Mouse (Mus musculus) cerebellum, adult 9-10 months (tissue): ENCODE measurements at regions not wholly inside any gene's neighbourhood (a gene's known extent, or its start where the extent isn't known, plus 50 kb on each side); places are given as distances from the start of the nearest gene placed in this dataset.

Experiments
- DNase-seq: peaks from one replicate; pipeline ENCODE4 v3.0.0; 2022

DNA sequence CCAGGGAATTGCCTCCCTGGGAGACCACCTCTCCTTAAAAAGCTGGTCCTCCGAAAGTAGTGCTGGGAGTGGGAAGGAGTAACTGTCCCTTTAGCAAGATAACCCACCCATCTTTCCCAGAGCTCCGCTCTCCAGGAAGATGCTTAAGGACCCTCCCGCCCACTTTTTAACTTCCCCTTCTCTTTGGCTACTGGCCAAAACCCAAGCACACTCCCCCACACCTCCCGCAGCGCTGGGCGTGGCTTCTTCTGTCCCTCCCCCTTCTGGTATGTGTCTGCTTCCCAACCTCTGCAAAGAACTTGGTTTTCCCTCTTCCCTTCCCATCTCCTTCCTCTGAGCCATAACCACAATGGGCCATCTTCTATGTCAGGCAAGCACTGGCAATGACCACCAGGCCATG, 85.4 kb downstream of the Rpap3 start:
- DNase-seq, result no peak

DNA sequence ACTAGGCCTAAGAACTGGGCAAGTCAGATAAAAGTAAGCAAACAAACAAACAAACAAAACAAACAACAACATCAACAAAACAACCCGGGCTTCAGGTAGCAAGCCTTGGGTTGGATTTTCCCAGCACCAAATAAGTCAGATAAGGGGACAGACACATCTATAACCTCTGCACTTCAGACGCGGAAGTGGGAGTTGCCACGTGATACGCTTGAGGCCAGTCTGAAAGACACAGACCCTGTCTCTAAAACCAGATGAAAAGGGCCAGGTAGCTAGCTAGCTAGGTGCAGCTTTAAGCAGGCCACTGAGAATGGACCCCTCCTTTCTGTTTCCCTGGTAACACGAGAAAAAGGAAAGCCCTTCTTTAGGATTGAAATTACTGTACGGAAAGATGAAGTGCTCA, 85.9 kb downstream of the Rpap3 start:
- no peak for DNase-seq

DNA sequence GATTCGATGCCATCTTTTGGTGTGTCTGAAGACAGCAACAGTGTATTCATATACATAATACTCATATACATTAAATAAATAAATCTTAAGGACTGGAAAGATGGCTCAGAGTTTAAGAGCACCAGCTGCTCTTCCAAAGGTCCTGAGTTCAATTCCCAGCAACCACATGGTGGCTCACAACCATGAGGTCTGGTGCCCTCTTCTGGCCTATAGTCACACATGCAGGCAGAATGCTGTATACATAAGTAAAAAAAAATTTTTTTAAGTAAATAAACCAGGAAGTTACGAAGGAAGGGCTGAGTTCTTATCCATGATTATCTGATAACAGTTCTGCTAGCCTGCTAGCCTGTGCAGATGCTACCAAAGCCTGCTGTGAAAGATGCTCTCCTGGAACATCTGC, 93.3 kb downstream of the Rpap3 start:
- DNase-seq, result no peak

DNA sequence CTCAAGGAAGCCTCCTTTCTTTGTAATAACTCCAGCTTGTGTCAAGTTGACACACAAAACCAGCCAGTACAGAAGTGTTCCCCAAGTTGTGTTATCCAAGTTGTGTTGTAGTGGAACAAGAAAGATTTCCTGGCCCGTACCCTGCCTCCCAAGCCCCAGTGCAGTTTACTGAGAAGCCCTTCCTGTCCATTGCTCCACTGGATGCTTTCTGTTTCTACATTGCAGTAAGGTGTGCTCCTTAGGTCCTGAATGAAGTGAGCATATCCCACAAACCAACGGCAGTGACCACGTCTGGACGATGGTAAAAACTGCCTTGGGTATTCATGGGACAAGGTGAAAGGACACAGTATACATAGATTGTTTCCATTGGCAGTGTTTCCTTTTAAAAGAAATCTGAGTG, 94.9 kb downstream of the Rpap3 start:
- DNase-seq, result no peak

DNA sequence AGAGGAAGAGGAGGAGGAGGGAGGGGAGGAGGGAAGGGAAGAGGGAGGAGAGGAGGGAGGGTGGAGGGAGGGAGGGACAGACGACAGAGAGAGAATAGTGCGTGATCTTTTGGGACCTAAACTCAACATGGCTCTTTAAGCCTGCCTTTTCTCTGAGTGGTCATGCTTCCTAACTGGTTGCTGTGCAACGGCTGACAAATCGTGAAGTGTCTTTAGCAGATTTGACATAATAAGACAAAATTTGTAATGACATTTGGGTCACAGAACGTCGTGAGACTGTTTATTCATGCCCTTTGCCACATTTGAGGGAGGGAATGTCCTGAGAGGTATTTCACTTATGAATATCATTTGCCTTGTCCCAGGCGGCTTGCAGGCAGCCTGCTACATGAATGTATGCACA, 96.1 kb downstream of the Rpap3 start:
- no peak for DNase-seq

DNA sequence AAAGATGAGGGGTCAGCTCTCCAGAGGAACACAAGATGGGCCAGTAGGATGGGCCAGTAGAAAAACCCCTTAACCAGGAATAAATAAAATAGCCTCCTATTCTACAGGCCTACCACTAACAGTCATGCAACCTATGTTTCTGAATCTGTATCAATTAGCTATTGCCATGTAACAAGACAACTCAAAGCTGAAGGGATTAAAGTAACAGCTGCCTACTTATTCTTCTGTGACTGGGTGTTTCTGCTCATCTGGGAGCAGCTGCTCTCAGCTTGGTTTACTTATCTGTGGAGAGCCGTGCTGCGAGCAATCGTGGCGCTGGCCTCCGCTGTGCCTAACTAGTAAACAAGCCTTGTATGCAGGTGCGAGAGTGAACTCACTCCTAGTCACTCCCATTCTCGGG, 97.0 kb downstream of the Rpap3 start:
- no peak for DNase-seq

DNA sequence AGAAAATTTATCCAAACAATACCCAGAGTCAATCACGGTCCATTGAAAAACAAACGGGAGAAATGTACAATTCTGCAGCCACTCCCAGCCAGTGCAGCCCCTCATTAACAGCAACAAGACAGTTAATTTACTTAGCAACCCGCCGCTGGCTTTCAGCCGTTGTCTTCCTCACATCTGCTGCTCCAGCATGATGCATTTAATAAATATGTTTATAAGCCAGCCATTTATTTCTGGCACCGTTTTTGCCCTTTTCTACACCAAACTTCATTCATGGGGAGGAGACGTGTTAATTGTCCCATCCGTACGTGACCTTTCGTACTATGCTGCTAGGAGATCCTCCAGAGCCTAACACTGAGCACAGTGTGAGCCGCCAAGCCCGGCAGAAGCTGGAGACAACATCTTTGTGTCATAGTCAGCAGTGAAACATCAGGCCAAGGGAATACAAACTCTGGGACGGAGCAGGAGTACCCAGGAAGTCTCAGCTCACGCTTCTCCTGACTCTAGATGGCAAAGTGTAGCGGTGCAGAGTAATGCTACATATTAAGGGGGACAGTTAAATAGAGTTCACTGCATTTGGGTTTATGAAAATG, 97.9 kb downstream of the Rpap3 start:
- DNase-seq, result no peak

DNA sequence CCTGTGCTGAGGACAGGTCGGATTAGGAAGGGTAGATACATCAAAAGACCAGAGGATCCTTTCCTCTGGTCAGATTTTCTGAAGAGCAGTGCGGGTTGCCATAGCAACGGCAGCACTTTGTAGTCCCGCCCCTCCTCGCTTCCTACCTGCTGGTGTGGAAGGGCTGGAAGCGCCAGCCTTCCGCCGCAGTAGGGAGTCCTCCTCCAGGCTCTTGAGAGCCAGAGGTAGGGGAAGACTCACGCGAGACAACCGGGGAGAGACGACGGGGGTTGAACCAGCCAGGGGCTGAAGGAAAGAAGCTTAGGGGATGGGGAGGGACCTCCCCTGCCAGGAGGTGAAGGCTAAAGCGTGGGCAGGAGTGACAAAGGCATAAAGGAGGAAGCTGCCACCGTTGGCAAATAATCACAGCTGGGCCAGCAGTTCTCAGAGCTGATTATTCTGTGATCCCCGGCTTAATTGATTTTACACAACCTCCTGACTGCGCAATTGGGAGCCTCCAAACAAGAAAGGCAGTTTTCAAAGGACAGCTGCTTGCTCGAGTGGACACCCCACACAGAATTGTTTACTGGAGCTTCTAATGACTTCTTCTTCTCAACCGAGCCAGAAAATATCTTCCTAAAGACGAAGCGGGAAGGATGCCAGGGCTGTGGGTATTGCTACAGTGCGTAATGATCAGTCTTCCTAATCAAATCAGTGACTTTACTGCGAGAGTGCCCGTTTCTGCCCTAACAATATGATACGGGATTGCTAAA, 98.8 kb downstream of the Rpap3 start:
- peak; percentile 10 for DNase-seq

DNA sequence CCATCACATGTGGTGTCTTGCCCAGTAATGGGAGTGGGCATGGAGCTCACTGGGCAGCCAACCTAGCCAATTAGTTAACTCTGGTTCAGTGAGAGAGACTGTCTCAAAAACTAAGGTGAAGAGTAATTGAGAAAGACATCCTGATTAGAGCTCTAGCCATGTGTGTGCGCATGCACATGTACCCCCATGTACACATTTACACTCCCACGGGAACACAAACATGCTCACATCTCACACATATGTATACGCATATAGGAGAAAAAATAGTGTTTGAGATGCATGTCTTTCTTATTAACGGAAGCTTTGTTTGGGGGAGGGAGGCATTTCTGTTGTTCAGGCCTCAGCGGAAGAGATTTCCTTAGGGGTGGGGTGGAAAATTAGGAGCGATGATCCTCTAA, 99.4 kb downstream of the Rpap3 start:
- no peak for DNase-seq

DNA sequence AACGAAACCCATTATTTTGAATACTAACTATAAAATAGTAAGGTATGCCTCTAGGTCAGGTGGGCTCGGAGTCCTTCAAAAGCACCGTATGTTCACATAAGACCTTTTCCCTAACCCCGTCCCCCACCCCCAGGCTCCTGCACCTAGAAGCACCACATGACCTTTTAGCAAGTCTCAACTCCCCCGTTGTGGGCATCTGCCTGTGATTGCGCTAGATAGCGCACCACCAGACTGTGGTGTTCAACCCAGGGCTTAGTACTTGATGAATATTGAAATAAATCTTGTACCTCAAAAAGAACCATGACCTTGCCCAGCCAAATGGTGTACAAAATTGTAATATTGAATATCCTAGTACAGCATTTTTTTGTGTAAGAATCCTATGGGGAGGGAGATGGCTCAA, 99.8 kb downstream of the Rpap3 start:
- DNase-seq, result no peak

DNA sequence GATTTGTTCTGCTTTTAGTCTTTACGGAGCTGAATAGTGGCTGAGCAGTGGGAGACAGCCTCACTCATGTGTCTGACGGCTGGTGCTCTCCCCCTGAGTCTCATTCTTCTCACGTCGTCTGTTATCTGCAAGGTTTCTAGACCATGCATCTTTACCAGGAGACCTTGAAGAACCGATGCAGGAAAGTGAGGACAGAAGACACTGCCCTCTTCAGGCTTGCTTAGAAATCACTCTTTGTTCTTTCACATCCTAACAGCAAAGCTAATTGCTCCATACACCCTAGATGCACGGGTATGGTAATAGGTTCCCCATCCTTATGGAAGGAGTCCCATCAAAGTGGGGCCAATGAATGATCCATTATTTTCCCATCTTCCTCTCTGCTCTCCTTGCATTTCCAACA, 102.1 kb downstream of the Rpap3 start:
- no peak for DNase-seq

DNA sequence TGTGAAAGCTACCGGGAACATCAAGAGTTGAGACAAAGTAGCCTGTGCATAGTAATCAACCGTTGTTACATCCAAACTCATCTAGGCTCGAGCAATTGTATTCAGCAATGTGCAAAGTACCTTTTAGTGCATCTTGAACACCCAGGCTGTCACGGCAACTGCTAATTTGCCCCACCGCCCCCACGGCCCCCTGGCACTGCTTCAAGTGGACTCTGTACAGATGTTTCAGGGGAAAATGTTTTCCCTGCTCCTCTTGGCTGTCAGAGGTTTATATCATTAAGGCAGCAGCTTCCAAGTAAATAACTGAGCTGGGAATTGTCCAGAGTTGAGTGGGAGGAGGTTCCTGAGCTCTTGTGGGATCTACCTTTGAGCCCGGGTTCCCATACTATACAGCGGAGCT, 107.4 kb downstream of the Rpap3 start:
- DNase-seq, result no peak

DNA sequence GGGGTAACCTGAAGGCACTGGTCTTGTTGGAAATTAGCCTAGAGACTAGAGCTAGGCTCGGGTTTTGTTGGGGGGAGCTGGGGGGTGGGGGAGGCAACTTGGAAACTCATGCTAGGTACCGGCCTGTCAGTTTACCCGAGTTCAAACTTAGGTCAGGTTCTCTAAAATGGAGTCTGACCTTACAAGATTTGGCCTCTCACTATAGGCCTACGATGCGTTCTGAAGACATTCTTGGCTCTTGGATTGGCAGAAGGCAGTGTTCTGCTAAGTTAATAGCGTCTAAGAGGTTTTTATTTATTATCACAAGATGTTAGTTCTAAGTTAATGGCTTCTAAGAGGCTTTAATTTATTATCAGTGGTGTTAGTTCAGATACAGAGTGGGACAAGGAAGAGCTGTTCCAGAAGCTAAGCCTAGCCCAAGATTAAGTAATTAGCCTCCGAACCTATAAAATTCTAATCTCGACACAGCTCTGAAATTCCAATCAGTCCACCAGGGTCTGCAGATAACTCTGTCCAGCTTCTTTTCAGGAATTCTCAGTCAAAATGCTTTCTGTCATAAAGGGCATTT, 109.0 kb downstream of the Rpap3 start:
- no peak for DNase-seq

DNA sequence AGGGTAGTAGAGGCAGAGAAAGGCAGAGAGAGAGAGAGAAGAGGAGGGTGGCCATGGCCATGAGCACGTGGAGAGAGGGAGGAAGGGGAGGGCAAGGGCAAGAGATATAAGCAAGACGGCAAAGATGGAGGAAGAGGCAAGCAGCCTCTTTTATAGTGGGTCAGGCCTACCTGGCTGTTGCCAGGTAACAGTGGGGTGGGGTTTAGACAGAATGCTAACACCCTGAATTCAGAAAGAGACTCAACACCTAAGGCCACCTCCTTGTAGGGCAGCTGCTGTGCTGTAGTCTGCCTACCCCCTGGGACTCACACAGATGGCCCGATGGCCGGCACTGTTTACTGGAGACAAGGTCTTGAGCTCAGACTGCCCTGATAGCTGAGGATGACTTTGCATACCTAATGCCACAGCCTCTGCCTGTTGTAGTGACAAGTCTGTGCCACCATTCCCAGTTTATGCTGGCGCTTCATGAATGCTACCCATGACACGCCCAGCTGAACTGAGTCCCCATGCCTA, 110.3 kb downstream of the Rpap3 start:
- no peak for DNase-seq

DNA sequence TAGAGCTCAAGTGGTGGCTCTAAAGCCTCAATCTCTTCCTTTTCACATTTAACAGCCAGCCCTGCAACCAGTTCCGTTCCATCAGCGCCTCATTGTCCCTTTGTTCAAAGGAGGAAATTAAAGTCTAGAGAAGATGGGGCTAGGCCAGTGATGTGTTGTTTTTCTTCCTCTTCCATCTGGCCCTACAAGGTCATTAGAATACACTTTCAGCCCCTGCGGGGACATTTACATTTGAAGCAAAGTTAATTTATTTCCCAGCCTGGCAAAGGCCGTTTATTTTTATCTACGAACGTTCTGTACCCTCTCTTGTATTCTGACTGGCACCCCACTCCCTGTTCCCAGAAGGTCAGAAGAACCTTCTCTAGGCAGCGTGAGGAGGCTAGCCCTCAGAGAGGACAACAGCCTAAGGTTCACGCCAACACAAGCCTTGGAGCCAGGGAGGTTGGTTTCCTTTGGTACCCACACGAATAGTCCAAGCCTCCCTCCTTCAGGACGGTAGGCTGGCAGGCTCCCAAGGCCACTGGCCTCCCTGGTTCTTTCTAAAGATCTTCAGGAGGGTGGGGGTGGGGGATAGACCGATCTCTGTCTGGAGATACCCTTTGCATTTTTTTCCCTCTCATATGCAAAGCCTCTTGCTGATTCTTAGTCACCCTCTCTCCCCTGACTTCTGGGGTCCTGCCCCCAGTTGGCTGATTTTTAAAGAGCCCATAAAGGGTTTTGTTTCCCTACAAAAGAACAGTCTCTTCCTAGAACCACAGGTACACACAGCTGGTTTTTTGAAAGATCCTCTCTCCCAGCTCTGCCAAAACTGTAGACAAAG, 111.6 kb downstream of the Rpap3 start:
- no peak for DNase-seq

DNA sequence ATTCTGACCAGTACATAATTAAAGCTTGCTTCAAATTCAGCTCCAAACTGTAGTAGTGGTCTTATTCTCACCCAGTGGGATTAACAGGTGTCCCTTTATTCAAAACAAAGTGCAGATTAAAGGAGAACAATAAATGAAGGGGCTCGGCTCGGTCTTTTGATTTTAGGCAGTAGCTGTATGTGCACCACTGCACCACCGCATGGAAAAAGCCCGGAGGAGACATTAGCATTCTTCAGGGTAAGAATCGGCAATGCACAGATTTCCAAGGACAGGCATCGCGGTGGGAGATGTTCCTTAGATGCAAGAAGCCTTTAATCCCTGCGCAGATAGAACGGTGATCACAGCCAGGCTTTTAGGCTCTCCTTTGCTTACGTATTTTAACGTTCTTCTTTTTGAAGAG, 112.8 kb downstream of the Rpap3 start:
- no peak for DNase-seq

DNA sequence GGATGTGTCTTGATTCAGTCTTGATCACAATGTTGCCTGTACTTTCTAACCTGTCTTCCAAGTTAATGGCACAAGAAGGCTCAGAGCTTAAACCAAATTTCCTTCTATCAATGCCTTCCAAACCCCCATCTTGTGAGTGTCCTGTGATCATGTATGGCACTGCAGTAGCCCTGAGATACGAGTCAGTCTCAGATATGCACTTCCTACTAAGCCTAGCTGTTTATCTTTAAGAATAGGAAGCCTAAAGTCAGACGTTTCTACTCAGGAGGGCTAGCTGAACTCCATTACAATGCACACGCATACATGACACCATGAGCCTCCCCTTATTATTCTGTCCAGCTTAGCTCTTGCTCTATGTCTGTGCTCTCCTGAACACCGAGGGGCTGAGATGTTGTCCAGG, 114.2 kb downstream of the Rpap3 start:
- DNase-seq, result no peak

DNA sequence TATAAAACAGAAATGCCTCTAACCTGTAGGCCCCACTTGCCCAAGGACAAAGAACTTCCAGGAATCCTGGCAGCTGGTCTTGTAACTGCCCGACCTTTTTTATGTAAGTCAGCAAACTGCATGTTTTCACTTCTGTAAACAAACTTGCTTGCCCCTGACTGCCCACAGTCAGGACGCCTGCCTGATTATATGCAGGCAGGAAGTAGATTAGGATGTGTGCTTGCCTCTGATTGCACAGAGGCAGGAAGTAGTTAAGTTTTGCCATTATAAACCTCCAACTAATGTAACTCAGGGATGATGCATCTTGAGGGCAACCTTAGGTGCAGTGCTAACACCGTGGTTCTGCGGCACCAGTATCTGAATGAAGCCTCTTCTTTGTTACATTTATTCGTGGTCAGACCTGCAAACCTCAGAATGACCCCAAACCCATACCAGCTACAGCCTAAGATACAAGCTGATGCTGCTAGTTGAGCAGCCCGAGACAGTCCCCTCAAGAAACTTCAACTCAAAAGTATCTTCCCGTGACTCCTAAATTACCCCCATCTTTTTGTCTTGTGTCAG, 114.8 kb downstream of the Rpap3 start:
- no peak for DNase-seq

DNA sequence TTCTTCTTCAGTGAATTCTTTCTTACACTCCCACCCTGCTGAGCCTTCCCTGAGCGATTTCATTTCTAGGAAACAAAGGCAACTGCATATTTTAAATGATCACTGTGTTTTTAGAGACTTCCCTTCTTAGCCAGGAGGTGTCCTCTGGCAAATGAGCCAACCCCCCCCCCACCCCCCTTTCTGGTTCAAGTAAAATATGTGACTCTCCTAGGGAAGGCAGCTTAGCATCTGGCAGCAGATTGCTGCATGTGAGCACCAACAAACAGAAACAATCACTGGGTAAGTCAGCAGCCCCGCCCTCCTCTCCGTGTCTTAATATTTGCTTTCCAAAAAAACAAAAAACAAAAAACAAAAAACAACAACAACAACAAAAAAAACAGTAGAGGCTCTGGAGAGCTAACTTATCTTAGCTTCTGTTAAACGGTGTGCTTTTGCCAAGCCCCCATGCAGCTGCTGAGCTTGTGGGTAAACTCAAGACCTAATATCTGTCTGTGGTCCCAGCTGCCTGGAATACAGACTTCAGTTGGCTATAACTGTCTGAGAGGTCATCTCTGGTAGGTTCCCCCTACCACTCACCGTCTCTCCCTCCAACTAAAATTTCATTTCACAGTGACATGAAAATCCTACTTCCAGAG, 117.9 kb downstream of the Rpap3 start:
- no peak for DNase-seq

DNA sequence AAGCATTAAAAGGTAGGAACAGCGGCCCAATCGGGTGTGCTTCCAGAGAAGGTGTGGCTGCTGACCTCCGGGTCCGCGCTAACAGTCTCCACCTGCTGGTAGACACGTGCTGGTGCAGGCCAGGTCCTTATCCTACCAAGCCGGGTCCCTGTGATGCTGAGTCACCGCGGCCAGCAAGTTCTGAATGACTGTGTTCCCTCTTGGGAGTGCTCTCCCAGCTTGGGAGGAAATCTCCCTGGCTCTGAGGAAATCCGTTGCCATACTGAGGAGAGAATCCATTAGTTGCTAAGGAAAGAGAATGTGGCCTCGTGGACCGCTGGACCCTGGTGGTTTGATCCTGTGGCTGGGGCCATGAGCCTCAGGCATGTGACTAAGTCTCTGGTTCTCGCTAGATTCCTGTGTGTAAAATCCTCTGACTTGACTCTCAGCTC, 123.9 kb downstream of the Rpap3 start:
- DNase-seq, result peak; percentile 49

DNA sequence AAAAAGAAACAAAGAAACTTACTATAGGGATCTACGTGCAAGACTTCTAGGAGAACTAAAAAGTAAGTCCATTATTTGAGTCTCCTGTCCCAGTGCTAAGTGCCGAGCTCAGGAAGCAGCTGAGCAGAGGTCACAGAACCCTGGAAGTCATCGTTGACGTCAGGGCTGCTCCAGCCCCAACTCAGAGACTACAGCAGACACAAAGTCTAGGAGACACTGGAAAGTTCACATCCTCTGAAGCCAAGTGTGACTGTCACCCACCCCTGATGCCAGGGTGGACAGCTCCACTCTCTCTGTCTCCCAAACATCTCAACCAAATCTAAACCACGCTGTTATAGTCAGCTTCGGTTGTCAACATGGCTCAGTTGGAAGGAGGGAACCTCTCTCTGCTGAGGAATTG, 124.9 kb downstream of the Rpap3 start:
- no peak for DNase-seq

DNA sequence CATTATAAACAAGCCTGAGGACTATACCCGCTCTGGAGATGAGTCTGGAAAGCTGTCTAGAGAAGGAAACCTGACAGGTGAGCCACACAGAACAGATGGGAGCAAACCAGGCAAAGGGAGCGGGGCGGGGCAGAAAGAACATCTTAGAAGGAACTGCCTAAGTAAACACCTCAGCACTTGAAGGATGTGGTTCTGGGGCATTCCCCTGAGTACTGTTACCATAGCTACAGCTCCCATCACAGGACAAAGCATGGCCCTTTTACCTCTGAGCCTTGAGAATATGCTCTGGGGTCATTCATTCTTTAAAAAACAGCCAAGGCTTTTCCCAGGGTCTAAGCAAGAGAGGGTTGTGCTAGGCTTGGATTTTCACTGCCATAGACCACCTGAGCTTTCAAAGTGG, 127.6 kb downstream of the Rpap3 start:
- no peak for DNase-seq

DNA sequence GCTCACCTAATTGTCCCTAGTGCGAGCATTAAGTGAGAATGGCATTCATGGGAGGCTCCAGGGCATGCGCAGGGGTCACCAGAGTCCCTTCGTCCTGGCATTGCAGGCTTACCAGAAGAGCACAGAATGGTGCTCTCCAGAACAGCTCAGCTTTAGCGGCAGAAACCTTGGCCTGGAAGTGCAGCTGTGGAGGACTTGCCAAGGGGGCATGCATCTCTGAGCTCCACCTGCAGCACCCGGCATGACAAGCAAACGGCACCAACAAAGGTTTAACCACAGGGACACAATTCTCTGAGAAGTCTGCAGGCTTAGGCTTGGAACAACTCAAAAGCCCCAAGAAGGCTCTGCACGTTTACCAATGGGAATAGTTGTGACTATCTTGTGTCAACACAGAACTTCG, 128.4 kb downstream of the Rpap3 start:
- DNase-seq, result no peak
